Mouse (Mus musculus): ENCODE data around the gene Pnpla1.
"Not testable (repeated sequence)": the region's sequence is repeated elsewhere in the genome, so short reads cannot be mapped to it uniquely, and the experiment has no call there.

Gene Pnpla1

GRCm38 (mm10) chr17:28834676-28835075, 23.5 kb upstream of the Pnpla1 start:
- in situ Hi-C loops (cut with MboI; ENCODE audit: low pct_unique_long_range_greater_than_20kb in 1 of 2, low sequenced_read_pairs in 2 of 2, unreplicated experiment in 1 of 2), result no loop called here

- in situ Hi-C loops (cut with MboI; ENCODE audit: low pct_unique_long_range_greater_than_20kb in 1 of 2, low sequenced_read_pairs in 2 of 2, unreplicated experiment in 1 of 2), result no loop called here
Measured at GRCm38 (mm10) chr17:28837840-28838239, 20.4 kb upstream of the Pnpla1 start.

DNA sequence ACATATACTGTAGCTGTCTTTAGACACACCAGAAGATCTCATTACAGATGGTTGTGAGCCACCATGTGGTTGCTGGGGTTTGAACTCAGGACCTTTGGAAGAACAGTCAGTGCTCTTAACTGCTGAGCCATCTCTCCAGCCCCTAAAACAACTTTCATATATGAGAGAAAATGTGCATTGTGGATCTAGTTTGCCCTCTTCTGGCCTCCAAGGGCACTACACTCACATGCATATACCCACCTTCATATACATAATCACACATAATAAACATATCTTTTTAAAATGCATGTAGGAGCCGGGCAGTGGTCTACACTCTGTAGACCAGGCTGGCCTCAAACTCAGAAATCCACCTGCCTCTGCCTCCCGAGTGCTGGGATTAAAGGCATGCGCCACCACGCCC, 16.3 kb upstream of the Pnpla1 start:
- in situ Hi-C loops (cut with MboI; ENCODE audit: low pct_unique_long_range_greater_than_20kb in 1 of 2, low sequenced_read_pairs in 2 of 2, unreplicated experiment in 1 of 2), result not testable (repeated sequence)

GRCm38 (mm10) chr17:28843665-28844064, 14.5 kb upstream of the Pnpla1 start:
- in situ Hi-C loops (cut with MboI; ENCODE audit: low pct_unique_long_range_greater_than_20kb in 1 of 2, low sequenced_read_pairs in 2 of 2, unreplicated experiment in 1 of 2), result no loop called here

DNA sequence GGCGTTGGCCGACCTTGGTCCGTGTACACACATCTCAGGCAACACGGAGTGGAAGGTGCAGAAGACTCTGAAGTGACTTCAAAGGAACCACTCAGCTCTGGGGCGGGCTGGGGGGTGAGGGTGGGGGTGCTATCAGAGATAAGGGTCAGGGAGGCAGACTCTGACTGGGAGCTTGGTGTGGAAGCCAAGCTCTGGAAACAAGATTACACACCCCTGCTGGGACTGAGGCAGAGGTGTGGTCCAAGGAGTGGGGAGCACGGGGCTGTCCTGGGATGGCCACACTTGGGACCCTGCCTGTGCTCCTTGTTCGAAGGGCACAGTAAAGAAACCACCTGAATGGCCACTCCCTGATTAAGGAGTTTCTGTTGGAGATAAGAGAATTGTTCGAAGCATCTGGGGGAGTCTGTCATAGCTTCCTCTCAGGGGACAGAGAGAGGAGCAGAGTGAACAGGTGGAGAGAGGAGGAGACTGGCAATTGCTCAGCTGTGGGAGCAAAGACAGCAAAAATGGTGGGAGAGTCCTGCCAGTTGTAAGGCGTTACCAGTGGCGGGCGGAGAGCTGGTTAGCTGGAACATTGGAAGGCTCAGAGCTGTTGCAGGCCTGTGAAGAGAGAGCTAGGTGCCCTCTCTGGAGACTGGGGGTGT, 11.1 kb upstream of the Pnpla1 start:
- in situ Hi-C loops (cut with MboI; ENCODE audit: low pct_unique_long_range_greater_than_20kb in 1 of 2, low sequenced_read_pairs in 2 of 2, unreplicated experiment in 1 of 2), result no loop called here

- in situ Hi-C loops (cut with MboI; ENCODE audit: low pct_unique_long_range_greater_than_20kb in 1 of 2, low sequenced_read_pairs in 2 of 2, unreplicated experiment in 1 of 2), result no loop called here
Measured at GRCm38 (mm10) chr17:28850511-28850910, 7.7 kb upstream of the Pnpla1 start.

DNA sequence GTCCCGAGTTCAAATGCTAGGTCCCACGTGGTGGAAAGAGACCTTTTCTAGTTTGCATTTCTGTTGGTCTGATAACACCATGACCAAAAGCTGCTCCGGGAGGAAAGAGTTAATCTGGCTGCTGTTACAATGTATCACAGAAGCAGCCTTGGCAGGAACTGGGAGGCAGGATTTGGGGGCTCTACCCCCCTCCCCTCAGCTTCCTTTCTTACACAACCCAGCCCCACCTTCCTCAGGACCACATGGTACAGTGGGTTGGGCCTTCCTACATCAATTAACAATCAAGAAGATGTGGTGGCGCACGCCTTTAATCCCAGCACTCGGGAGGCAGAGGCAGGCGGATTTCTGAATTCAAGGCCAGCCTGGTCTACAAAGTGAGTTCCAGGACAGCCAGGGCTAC, 3.8 kb upstream of the Pnpla1 start:
- in situ Hi-C loops (cut with MboI; ENCODE audit: low pct_unique_long_range_greater_than_20kb in 1 of 2, low sequenced_read_pairs in 2 of 2, unreplicated experiment in 1 of 2), result no loop called here

GRCm38 (mm10) chr17:28855166-28855885, 2.9 kb upstream of the Pnpla1 start:
- in situ Hi-C loops (cut with MboI; ENCODE audit: low pct_unique_long_range_greater_than_20kb in 1 of 2, low sequenced_read_pairs in 2 of 2, unreplicated experiment in 1 of 2), result no loop called here

DNA sequence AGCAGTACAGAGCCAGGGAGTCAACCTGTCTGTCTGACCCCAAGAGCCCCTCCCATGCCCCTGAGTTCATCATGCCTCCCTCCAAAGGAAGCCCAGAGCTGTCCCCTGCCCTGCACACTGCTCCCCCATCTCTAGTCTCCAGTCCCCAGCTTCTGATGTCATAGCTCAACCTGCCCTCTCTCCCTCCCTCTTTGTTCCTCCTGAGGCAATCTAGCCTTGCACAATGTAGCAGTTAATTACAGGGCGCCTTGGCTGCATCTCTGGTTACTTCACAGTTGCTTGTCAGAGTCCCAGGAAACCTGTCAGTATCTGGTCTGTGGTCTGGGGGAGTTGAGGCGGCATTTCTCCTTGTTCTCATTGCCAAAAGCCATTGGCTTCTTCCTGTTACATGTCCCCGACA, 2.2 kb upstream of the Pnpla1 start:
- in situ Hi-C loops (cut with MboI; ENCODE audit: low pct_unique_long_range_greater_than_20kb in 1 of 2, low sequenced_read_pairs in 2 of 2, unreplicated experiment in 1 of 2), result no loop called here

DNA sequence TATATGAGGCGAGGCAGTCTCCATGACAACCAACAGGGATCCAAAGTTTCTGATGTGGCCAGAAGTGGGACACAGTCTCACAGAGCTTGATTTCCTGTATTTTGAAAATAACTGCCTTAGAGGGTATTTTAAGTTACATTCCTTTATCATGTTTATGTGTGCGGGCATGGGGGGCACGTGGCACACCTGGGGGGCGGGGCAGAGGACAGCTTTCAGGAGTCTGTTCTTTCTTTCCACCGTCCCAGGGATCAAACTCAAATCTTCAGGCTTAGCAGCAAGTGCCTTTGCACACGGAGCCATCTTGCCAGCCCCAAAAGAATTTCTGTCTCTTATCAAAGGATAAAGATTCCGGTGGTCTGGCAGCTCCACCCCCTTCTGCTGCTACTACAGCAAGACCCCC, 5.7 kb downstream of the Pnpla1 start:
- in situ Hi-C loops (cut with MboI; ENCODE audit: low pct_unique_long_range_greater_than_20kb in 1 of 2, low sequenced_read_pairs in 2 of 2, unreplicated experiment in 1 of 2), result no loop called here

DNA sequence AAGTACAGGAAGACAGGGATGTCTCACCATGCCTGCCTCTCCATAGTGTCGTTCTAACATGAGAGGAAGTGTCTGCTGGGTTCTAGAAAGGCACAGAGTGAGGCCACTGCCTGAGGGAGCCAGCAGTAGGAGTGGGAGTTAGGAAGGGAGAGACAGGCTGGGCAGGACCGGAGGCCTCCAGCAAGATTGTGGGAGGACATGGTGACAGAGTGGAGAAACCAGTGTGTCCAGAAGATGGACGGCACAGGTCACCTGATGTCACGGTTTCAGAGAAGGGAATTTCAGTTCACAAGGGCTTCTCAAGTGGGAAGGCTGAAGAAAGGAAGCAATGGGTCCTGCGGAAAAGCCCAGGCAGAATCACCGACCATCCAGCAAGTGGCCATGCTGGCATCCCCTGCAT, 6.3 kb downstream of the Pnpla1 start:
- in situ Hi-C loops (cut with MboI; ENCODE audit: low pct_unique_long_range_greater_than_20kb in 1 of 2, low sequenced_read_pairs in 2 of 2, unreplicated experiment in 1 of 2), result no loop called here

- in situ Hi-C loops (cut with MboI; ENCODE audit: low pct_unique_long_range_greater_than_20kb in 1 of 2, low sequenced_read_pairs in 2 of 2, unreplicated experiment in 1 of 2), result no loop called here
Measured at GRCm38 (mm10) chr17:28866921-28867320, 8.7 kb downstream of the Pnpla1 start.

DNA sequence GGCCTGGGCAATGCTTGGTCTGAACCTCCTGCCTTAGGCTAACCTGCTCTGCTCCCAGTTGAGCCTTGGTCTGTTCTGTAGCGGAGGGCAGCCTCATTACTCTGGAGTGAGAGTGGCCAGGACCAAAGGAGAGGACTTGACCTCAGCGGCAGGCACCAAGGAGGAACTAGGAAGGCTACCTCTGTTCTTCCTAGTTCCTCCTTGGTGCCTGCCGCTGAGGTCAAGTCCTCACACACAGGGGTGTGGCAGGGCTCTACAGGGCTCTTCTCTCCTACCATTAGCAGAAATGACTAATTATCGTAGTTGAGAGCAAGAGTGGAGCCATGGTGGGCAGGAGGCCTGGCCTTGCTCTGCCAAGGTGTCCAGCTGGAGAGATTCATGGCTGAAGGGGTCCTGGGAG, 9.2 kb downstream of the Pnpla1 start:
- in situ Hi-C loops (cut with MboI; ENCODE audit: low pct_unique_long_range_greater_than_20kb in 1 of 2, low sequenced_read_pairs in 2 of 2, unreplicated experiment in 1 of 2), result no loop called here

DNA sequence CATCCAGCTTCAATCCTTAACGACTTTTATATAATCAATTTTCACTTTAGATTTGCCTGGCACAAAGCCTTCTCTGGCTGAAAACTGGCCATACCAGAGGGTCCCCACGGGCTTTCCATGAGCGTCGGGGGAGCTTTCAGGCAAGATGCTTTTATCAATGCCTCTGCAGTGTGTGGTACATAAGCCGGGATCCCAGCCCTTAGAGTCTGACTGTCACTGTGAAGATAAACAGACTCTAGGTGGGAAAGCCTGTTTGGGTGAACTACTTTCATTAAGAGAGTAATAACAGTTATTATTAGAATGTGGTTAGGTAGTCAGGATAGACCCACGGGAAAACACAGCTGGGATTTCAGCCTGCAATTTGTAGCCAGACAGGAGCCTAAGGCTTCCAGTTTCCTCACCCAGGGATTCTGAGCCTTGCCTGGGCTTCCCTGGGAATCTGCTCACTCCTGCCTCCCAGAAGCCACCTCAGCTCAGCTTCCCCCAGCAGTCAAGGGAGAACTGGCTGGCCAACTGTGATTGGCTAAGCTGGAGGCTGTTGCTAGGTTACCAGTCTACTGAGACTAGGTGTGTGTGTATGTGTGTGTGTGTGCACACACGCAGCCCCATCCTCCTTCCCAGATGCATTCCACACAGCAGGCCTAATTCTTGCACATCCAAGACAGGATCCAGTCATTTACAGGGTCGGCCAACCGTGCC, 11.3 kb downstream of the Pnpla1 start:
- in situ Hi-C loops (cut with MboI; ENCODE audit: low pct_unique_long_range_greater_than_20kb in 1 of 2, low sequenced_read_pairs in 2 of 2, unreplicated experiment in 1 of 2), result no loop called here

DNA sequence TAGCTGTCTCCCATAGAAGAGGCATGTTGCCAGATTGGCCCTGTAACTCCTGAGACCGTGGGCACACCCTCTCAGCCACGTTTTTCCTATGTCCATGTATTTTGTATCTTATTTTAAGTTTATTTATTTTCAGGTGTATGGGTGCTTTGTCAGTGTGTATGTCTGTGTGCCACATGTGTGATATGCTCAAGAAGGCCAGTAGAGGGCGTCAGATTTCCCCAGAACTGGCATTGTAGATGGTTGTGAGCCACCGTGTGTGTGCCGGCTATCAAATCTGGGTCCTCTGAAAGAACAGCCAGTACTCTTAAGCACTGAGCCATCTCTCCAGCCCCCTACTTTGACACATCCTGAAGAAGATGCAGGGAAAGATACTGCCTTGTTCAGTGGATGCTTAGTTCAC, 12.2 kb downstream of the Pnpla1 start:
- in situ Hi-C loops (cut with MboI; ENCODE audit: low pct_unique_long_range_greater_than_20kb in 1 of 2, low sequenced_read_pairs in 2 of 2, unreplicated experiment in 1 of 2), result no loop called here

DNA sequence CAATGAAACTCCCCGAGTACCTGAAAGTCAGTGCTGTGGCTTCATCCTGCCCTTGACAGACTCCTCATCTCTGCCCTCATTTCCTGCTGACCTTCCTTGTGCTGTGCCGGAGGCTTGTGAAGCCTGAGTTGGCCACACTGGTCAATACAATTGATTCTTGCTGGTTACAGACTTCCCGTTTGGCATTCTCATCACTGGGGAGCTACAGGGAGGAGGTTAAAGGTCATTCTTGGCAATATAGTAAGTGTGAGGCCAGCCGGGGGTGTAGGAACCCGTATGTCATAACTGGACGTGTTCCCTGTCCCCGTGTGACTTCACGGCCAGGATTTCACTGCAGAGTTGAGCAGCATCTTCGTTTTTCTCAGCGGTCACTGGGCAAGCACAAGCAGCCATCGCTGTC, 13.6 kb downstream of the Pnpla1 start:
- in situ Hi-C loops (cut with MboI; ENCODE audit: low pct_unique_long_range_greater_than_20kb in 1 of 2, low sequenced_read_pairs in 2 of 2, unreplicated experiment in 1 of 2), result no loop called here

DNA sequence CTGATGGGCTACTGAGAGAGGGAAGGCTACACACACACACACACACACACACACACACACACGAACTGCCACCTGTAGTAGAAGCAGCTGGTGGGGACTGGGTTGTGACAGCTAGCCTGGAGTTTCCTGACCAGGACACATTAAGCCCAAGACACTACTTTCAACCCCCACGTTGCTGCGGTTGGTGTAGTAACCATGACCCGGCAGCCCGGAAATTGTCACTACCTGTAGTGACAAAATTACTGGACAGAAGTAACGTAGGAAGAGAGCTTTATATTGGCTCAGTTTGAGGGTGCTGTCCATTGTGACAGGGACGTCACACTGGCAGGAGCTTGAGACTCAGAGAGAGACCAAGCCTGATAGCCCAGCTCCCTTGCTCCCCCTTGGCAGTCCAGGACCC, 14.1 kb downstream of the Pnpla1 start:
- in situ Hi-C loops (cut with MboI; ENCODE audit: low pct_unique_long_range_greater_than_20kb in 1 of 2, low sequenced_read_pairs in 2 of 2, unreplicated experiment in 1 of 2), result no loop called here

DNA sequence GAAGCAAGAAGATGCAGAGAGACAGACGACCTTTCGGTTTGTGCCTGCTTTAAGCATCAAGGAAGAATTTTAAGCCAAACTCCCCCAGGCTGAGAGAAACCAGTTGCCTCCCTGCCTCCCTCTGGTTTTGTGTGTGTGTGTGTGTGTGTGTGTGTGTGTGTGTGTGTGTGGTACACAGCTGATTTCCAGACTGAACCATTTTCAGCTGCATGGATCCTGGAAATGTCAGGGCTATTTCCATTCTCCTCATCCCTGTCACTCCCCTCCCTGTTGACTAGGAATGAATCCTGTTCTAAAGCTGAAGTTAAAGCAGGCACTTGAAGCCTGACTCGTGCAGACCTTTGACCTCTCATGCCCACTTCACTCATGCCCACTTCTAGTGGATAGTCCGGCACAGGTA, 16.0 kb downstream of the Pnpla1 start:
- in situ Hi-C loops (cut with MboI; ENCODE audit: low pct_unique_long_range_greater_than_20kb in 1 of 2, low sequenced_read_pairs in 2 of 2, unreplicated experiment in 1 of 2), result no loop called here

DNA sequence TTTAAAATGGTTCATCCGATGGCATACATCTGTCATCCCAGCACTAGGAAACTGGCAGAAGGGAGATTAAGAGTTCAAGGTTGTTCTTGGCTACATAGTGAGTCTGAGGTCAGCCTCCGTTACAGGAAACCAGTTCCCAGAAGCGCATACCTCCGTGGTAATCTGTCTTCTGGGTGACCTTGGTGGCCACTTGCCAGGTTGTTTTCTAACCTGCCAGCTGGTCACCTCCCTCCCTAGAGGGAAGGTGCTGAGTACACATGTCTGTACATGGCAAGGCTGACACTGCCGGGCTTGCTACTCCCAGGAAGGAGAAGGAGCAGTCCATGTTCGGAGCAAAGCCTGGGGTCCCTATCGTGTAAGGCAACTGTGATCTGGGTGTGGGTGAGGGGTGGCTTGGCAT, 16.6 kb downstream of the Pnpla1 start:
- in situ Hi-C loops (cut with MboI; ENCODE audit: low pct_unique_long_range_greater_than_20kb in 1 of 2, low sequenced_read_pairs in 2 of 2, unreplicated experiment in 1 of 2), result no loop called here

GRCm38 (mm10) chr17:28875316-28875715, 17.1 kb downstream of the Pnpla1 start:
- in situ Hi-C loops (cut with MboI; ENCODE audit: low pct_unique_long_range_greater_than_20kb in 1 of 2, low sequenced_read_pairs in 2 of 2, unreplicated experiment in 1 of 2), result no loop called here
